Mouse (Mus musculus) liver, embryonic 16.5 days (tissue): ENCODE data around the gene Pafah1b3. TPM values are rescaled to one million over a fixed set of nuclear protein-coding genes. Genes with fewer than 3 reads are reported as not detected.

ENCODE experiments used
- ATAC-seq: fragments of 200-750 bp; cut with Nextera tagmentation; 2 replicates; pipeline ENCODE4 v1.8.0; 2017; ENCODE audit warnings: low read depth, mild to moderate bottlenecking, moderate number of reproducible peaks, moderate library complexity
- H3K27ac ChIP-seq: fragments of 300-500 bp; sonication (generic); 2 replicates; pipeline ENCODE4 v1.5.1; 2014; ENCODE audit warnings: mild to moderate bottlenecking, low read length
- H3K27me3 ChIP-seq: fragments of 300-500 bp; sonication (generic); 2 replicates; pipeline ENCODE4 v1.6.1; 2014; ENCODE audit warnings: low read depth, low read length, mixed read lengths; ENCODE audit not compliant: control insufficient read depth, insufficient read depth
- H3K36me3 ChIP-seq: fragments of 300-500 bp; sonication (generic); 2 replicates; pipeline ENCODE4 v1.6.1; 2014; ENCODE audit warnings: mild to moderate bottlenecking; ENCODE audit not compliant: control insufficient read depth, insufficient read depth
- H3K4me1 ChIP-seq: fragments of 300-500 bp; sonication (generic); 2 replicates; pipeline ENCODE4 v1.6.1; 2014; ENCODE audit warnings: low read depth, low read length, mixed read lengths; ENCODE audit not compliant: control insufficient read depth
- H3K4me2 ChIP-seq: fragments of 300-500 bp; sonication (generic); 2 replicates; pipeline ENCODE4 v1.6.1; 2014; ENCODE audit warnings: low read depth, low read length, mixed read lengths
- H3K4me3 ChIP-seq: fragments of 300-500 bp; sonication (generic); 2 replicates; pipeline ENCODE4 v1.5.1; 2014; ENCODE audit warnings: low read depth, mild to moderate bottlenecking, low read length
- H3K9ac ChIP-seq: fragments of 300-500 bp; sonication (generic); 2 replicates; pipeline ENCODE4 v1.6.1; 2014; ENCODE audit warnings: low read depth, low read length
- H3K9me3 ChIP-seq: fragments of 300-500 bp; sonication (generic); replicated peaks from 2 replicates; pipeline ENCODE4 v1.6.1; 2016; ENCODE audit warnings: low read length; ENCODE audit not compliant: control insufficient read depth
- WGBS: fragments of 180-500 bp; shearing (Covaris S2); extraction: QIAGEN DNeasy Blood & Tissue Kit; methylation state at CpG from one replicate; pipeline ENCODE4 v1.1.7; 2014; ENCODE audit not compliant: insufficient replicate concordance; 5-methylcytosine and 5-hydroxymethylcytosine counted together
- polyA plus RNA-seq: library from polyadenylated mRNA; unstranded; fragments of >200 nt; fragmentation: Nextera tagmentation; extraction: Ambion mirVana; gene quantifications from 2 replicates; pipeline ENCODE4 v1.2.1, GENCODE M21; 2015

Gene Pafah1b3
- polyA plus RNA-seq, 1 experiment from 2014 or later, result 25.6 TPM

GRCm38 (mm10) chr7:25250141-25250972, 47.4 kb downstream of the Pafah1b3 start, which contains the start of gene Erf:
Erf (minus strand) TSS chr7:25250761.
- ATAC-seq, result peak; percentile 87

GRCm38 (mm10) chr7:25249314-25250140, 48.3 kb downstream of the Pafah1b3 start:
- ATAC-seq, result peak; percentile 43
- H3K36me3 ChIP-seq, result no peaks in the 10 kb centered on the region
- H3K4me2 ChIP-seq, result peak overlapping the region; percentile 97
- H3K9me3 ChIP-seq, result no peaks in the 10 kb centered on the region
- peak overlapping the region; percentile 82 for H3K4me3 ChIP-seq
- H3K4me1 ChIP-seq, result peaks cover 44% of the 10 kb centered on the region
- WGBS, result 1% methylated on average over 53 of the region's 73 CpGs
- no peaks in the 10 kb centered on the region for H3K27me3 ChIP-seq
- peak overlapping the region; percentile 84 for H3K27ac ChIP-seq
- H3K9ac ChIP-seq, result peak overlapping the region; percentile 85

More at GRCm38 (mm10) chr7:25250141-25250972, 47.4 kb downstream of the Pafah1b3 start, which contains the start of gene Erf:
- Histone ChIP-seq H3K9ac (peak within 1 kb of the TSS; percentile 85), H3K27ac (peak within 1 kb of the TSS; percentile 84), H3K27me3 (no peaks in the 10 kb centered on the region), H3K4me2 (peak within 1 kb of the TSS; percentile 97), H3K4me3 (peak within 1 kb of the TSS; percentile 82), H3K9me3 (no peaks in the 10 kb centered on the region), H3K4me1 (peaks cover 44% of the 10 kb centered on the region), H3K36me3 (no peaks in the 10 kb centered on the region)
- under 1% methylated on average over 62 of the region's 81 CpGs for WGBS

GRCm38 (mm10) chr7:25248846-25249313, 48.9 kb downstream of the Pafah1b3 start:
- 0% methylated on average over 25 of the region's 25 CpGs for WGBS

GRCm38 (mm10) chr7:25248018-25248647, 49.7 kb downstream of the Pafah1b3 start:
- H3K9ac ChIP-seq, result peak overlapping the region; percentile 85
- no peaks in the 10 kb centered on the region for H3K27me3 ChIP-seq
- no peaks in the 10 kb centered on the region for H3K36me3 ChIP-seq
- 4% methylated on average over 18 of the region's 18 CpGs for WGBS
- H3K4me3 ChIP-seq, result peak overlapping the region; percentile 82
- H3K27ac ChIP-seq, result peak overlapping the region; percentile 84
- peak overlapping the region; percentile 97 for H3K4me2 ChIP-seq
- no peaks in the 10 kb centered on the region for H3K9me3 ChIP-seq
- H3K4me1 ChIP-seq, result peaks cover 44% of the 10 kb centered on the region
- ATAC-seq, result no peak

More at GRCm38 (mm10) chr7:25248846-25249313, 48.9 kb downstream of the Pafah1b3 start:
- Histone ChIP-seq H3K4me1 (peaks cover 44% of the 10 kb centered on the region), H3K4me3 (peak overlapping the region; percentile 82), H3K4me2 (peak overlapping the region; percentile 97), H3K9ac (peak overlapping the region; percentile 85), H3K9me3 (no peaks in the 10 kb centered on the region), H3K27ac (peak overlapping the region; percentile 84), H3K36me3 (no peaks in the 10 kb centered on the region), H3K27me3 (no peaks in the 10 kb centered on the region)
- peak; percentile 1; the same call in 1 of the 2 replicates for ATAC-seq

- WGBS, result 15% methylated on average over 3 of the region's 3 CpGs
- peaks cover 44% of the 10 kb centered on the region for H3K4me1 ChIP-seq
- no peaks in the 10 kb centered on the region for H3K9me3 ChIP-seq
- H3K4me3 ChIP-seq, result peak overlapping the region; percentile 82; the same call in 1 of the 2 replicates
- H3K4me2 ChIP-seq, result peak overlapping the region; percentile 97
- no peak for ATAC-seq
- H3K27ac ChIP-seq, result no peak overlapping the region
- no peak overlapping the region for H3K9ac ChIP-seq
- no peaks in the 10 kb centered on the region for H3K36me3 ChIP-seq
- H3K27me3 ChIP-seq, result no peaks in the 10 kb centered on the region
Observed at GRCm38 (mm10) chr7:25247498-25247897, 50.3 kb downstream of the Pafah1b3 start.

- Histone ChIP-seq H3K27ac (no peak overlapping the region), H3K4me1 (peaks cover 44% of the 10 kb centered on the region), H3K4me2 (peak overlapping the region; percentile 97; the same call in 1 of the 2 replicates), H3K9me3 (no peaks in the 10 kb centered on the region), H3K4me3 (no peak overlapping the region), H3K9ac (0 out of 2 replicates have a peak overlapping the region, but pooled peaks have one; percentile 9), H3K36me3 (no peaks in the 10 kb centered on the region), H3K27me3 (no peaks in the 10 kb centered on the region)
- WGBS, result 42% methylated on average over 4 of the region's 4 CpGs
- ATAC-seq, result no peak
Observed at GRCm38 (mm10) chr7:25246759-25247137, 51.0 kb downstream of the Pafah1b3 start.

- Histone ChIP-seq H3K4me1 (peaks cover 40% of the 10 kb centered on the region), H3K4me2 (0 out of 2 replicates have a peak overlapping the region, but pooled peaks have one; percentile 97)
- no peak for ATAC-seq
Observed at GRCm38 (mm10) chr7:25246079-25246758, 51.6 kb downstream of the Pafah1b3 start.

More at GRCm38 (mm10) chr7:25246079-25246758, 51.6 kb downstream of the Pafah1b3 start:
- 53% methylated on average over 20 of the region's 20 CpGs for WGBS
- H3K9me3 ChIP-seq, result no peaks in the 10 kb centered on the region
- H3K27ac ChIP-seq, result no peak overlapping the region
- no peaks in the 10 kb centered on the region for H3K27me3 ChIP-seq
- H3K36me3 ChIP-seq, result no peaks in the 10 kb centered on the region
- 0 out of 2 replicates have a peak overlapping the region, but pooled peaks have one; percentile 9 for H3K9ac ChIP-seq
- H3K4me3 ChIP-seq, result no peak overlapping the region
